Mouse (Mus musculus) forebrain, embryonic 16.5 days (tissue): ENCODE data around the gene Lxn. TPM values are rescaled to one million over a fixed set of nuclear protein-coding genes. Genes with fewer than 3 reads are reported as not detected.
A peak's percentile ranks its signal among the peaks of the same experiment; 100 is the strongest.

ENCODE experiments used
- ATAC-seq: fragments of 200-750 bp; cut with Nextera tagmentation; 2 replicates; pipeline ENCODE4 v1.8.0; 2017; ENCODE audit warnings: mild to moderate bottlenecking, moderate library complexity
- H3K27ac ChIP-seq: fragments of 300-500 bp; sonication (generic); 2 replicates; pipeline ENCODE4 v1.5.1; 2014; ENCODE audit warnings: low read length, control low read depth
- H3K27me3 ChIP-seq: fragments of 300-500 bp; sonication (generic); replicated peaks from 2 replicates; pipeline ENCODE4 v1.6.1; 2014; ENCODE audit warnings: low read length; ENCODE audit not compliant: control insufficient read depth, insufficient read depth
- H3K36me3 ChIP-seq: fragments of 300-500 bp; sonication (generic); 2 replicates; pipeline ENCODE4 v1.6.1; 2014; ENCODE audit not compliant: control insufficient read depth, insufficient read depth
- H3K4me1 ChIP-seq: fragments of 300-500 bp; sonication (generic); replicated peaks from 2 replicates; pipeline ENCODE4 v1.6.1; 2014; ENCODE audit warnings: low read length; ENCODE audit not compliant: control insufficient read depth, insufficient read depth
- H3K4me2 ChIP-seq: fragments of 300-500 bp; sonication (generic); 2 replicates; pipeline ENCODE4 v1.6.1; 2014; ENCODE audit warnings: mild to moderate bottlenecking, low read length, control low read depth
- H3K4me3 ChIP-seq: fragments of 300-500 bp; sonication (generic); replicated peaks from 2 replicates; pipeline ENCODE4 v1.5.1; 2014; ENCODE audit warnings: mild to moderate bottlenecking, low read length, control low read depth
- H3K9ac ChIP-seq: fragments of 300-500 bp; sonication (generic); replicated peaks from 2 replicates; pipeline ENCODE4 v1.6.1; 2014; ENCODE audit warnings: low read depth, low read length, control low read depth
- H3K9me3 ChIP-seq: fragments of 300-500 bp; sonication (generic); 2 replicates; pipeline ENCODE4 v1.6.1; 2016; ENCODE audit warnings: low read length; ENCODE audit not compliant: control insufficient read depth
- WGBS: fragments of 180-500 bp; shearing (Covaris S2); extraction: QIAGEN DNeasy Blood & Tissue Kit; methylation state at CpG from one replicate; pipeline ENCODE4 v1.1.7; 2014; 5-methylcytosine and 5-hydroxymethylcytosine counted together
- polyA plus RNA-seq: library from polyadenylated mRNA; unstranded; fragments of >200 nt; fragmentation: Nextera tagmentation; extraction: Ambion mirVana; gene quantifications from 2 replicates; pipeline ENCODE4 v1.2.1, GENCODE M21; 2015

Lxn gene
- polyA plus RNA-seq, 1 experiment from 2014 or later = 70.4 TPM

DNA sequence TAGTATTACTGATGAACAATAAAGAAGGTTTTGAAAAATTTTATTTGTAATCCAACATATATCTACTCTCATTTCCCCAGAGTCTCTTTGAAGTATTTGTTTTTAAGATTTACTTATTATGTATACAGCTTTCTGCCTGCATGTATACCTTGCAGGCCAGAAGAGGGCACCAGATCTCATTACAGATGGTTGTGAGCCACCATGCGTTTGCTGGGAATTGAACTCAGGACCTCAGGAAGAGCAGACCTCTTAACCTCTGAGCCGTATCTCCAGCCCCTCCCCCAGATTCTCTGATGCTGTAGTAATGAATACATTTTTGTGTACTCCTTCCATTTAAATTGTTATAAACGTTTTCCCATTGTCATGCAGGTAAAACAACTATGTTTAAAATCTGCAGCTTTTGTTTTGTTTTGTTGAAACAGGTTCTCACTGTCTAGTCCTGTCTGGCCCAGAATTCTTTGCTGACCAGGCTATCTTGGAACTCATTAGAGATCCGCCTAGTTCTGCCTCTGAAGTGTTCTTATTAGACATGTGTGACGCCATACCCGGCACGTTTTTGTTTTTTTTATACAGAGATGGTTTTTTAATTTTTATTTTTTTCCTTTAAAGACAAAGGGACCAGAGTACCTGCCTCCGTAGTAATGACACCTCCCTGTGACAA lies 34.3 kb downstream of the Lxn start:
- WGBS = 33% methylated on average over 8 of the region's 8 CpGs
- Histone ChIP-seq H3K27ac (no peak overlapping the region), H3K4me2 (peak overlapping the region; percentile 78)

More for the DNA sequence above, 34.3 kb downstream of the Lxn start:
- H3K9ac ChIP-seq = peak overlapping the region; percentile 79; the same call in 1 of the 2 replicates
- H3K4me1 ChIP-seq = peaks cover 9% of the 10 kb centered on the region
- H3K27me3 ChIP-seq = no peaks in the 10 kb centered on the region
- no peaks in the 10 kb centered on the region for H3K36me3 ChIP-seq
- peak; percentile 10; the same call in 1 of the 2 replicates for ATAC-seq
- peak overlapping the region; percentile 93 for H3K4me3 ChIP-seq
- H3K9me3 ChIP-seq = peaks cover 3% of the 10 kb centered on the region; the same call in 1 of the 2 replicates

Other genes starting within 250 kb of the Lxn start
- gene Mlf1, start 89.8 kb downstream of the Lxn start, polyA plus RNA-seq = 14.2 and 14.3 TPM in 2 replicates
- gene Gm17402, start 88.8 kb downstream of the Lxn start, polyA plus RNA-seq = not detected in 2 replicates
- 33.6 and 38.2 TPM in 2 replicates for gene Gfm1, start 33.8 kb downstream of the Lxn start, polyA plus RNA-seq
- gene Rarres1, start 51.6 kb upstream of the Lxn start, polyA plus RNA-seq = 1.2 and 1.4 TPM in 2 replicates
- gene Mfsd1, start 118.8 kb upstream of the Lxn start, polyA plus RNA-seq = 35.5 and 45.2 TPM in 2 replicates